Mouse (Mus musculus) bone marrow macrophage, adult 2 months (primary cell): ENCODE results near the gene Gm36176.

Experiments
- CTCF ChIP-seq: IDR thresholded peaks from 2 replicates; pipeline ENCODE4 v1.5.1; 2012; ENCODE audit warnings: low read depth, mild to moderate bottlenecking, low read length, moderate library complexity
- POLR2A ChIP-seq: IDR thresholded peaks from 2 replicates; pipeline ENCODE4 v1.6.1; 2012; ENCODE audit warnings: mild to moderate bottlenecking, low read depth, low read length, borderline replicate concordance

DNA sequence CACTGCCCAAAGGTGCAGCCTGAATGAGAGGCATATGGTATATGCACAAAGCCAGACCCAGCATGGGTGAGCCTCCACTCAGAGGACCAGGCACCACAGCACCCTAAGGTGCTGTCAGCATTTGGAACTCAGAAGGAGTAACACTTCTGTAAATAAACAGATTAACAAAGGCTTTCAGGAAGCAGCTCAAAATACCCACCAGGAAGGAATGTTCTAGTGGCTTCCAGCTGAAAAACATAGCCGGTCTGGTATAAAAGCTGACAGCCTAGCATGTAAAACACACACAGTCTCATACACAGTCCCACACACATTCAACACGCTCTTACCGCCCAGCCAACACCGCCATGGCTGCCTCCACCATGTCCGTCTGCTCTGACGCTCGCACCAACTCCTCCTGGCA, 15.1 kb downstream of the Gm36176 start, which contains the start of gene Gm3285:
- TF ChIP-seq CTCF (no peak), POLR2A (no peak)
